Mouse (Mus musculus) sigmoid colon, adult 10 weeks (tissue): ENCODE data around the gene Pds5b. TPM values are rescaled to one million over a fixed set of nuclear protein-coding genes. Genes with fewer than 3 reads are reported as not detected.

Source experiments
- polyA plus RNA-seq: library from polyadenylated mRNA; stranded (reverse); fragments of 350-450 nt; fragmentation: Illumina TruSeq; extraction: RNeasy Lipid Tissue Mini Kit (QIAGEN cat#74804); gene quantifications from one replicate; pipeline ENCODE4 v1.2.3, GENCODE M21; 2014; ENCODE audit warnings: low read depth, low replicate concordance

Gene Pds5b
- 40.6 TPM for polyA plus RNA-seq

GRCm38 (mm10) chr5:150673153-150673835, at the start of gene Pds5b:
Gene Pds5b, plus strand, starts transcription at chr5:150673739.

GRCm38 (mm10) chr5:150666133-150666739, 7.3 kb upstream of the Pds5b start, which contains the start of gene N4bp2l2:
Gene N4bp2l2, minus strand, starts transcription at chr5:150666183.

Other genes starting within 250 kb of the Pds5b start
- not detected for gene Zar1l, start 155.6 kb upstream of the Pds5b start, polyA plus RNA-seq
- 2.8 TPM for gene Brca2, start 151.1 kb upstream of the Pds5b start, polyA plus RNA-seq
- gene N4bp2l1, start 76.6 kb upstream of the Pds5b start, polyA plus RNA-seq: 16.1 TPM
- 116 TPM for gene N4bp2l2, start 7.6 kb upstream of the Pds5b start, polyA plus RNA-seq